Mouse (Mus musculus) cerebellum, postnatal 14 days (tissue): ENCODE results near the gene Cpd.

ENCODE experiments used
- DNase-seq, 2 experiments: peaks; one replicate each; pipeline ENCODE4 v3.0.0; 2021; ENCODE audit warnings: mixed read lengths in 2 of 2

Cpd gene

GRCm38 (mm10) chr11:76846878-76847222 is at the start of gene Cpd:
Gene Cpd, minus strand, starts transcription at chr11:76847018.
- DNase-seq: peak; percentile 96 to 97

GRCm38 (mm10) chr11:76896360-76896759 is 49.5 kb upstream of the Cpd start:
- no peak for DNase-seq

- DNase-seq: peak; percentile 82
Measured at GRCm38 (mm10) chr11:76894240-76894639, 47.4 kb upstream of the Cpd start.

- DNase-seq: no peak
Measured at GRCm38 (mm10) chr11:76893570-76893969, 46.8 kb upstream of the Cpd start.

- DNase-seq: no peak
Measured at GRCm38 (mm10) chr11:76892972-76893371, 46.2 kb upstream of the Cpd start.

- no peak for DNase-seq
Measured at GRCm38 (mm10) chr11:76891738-76892349, 45.0 kb upstream of the Cpd start.

- no peak for DNase-seq
Measured at GRCm38 (mm10) chr11:76891171-76891570, 44.4 kb upstream of the Cpd start.

- DNase-seq: no peak
Measured at GRCm38 (mm10) chr11:76889339-76890164, 42.7 kb upstream of the Cpd start.

- no peak for DNase-seq
Measured at GRCm38 (mm10) chr11:76884451-76884850, 37.6 kb upstream of the Cpd start.

- DNase-seq: no peak
Measured at GRCm38 (mm10) chr11:76879816-76880215, 33.0 kb upstream of the Cpd start.

- no peak for DNase-seq
Measured at GRCm38 (mm10) chr11:76874766-76875165, 27.9 kb upstream of the Cpd start.

GRCm38 (mm10) chr11:76873865-76874264 is 27.0 kb upstream of the Cpd start:
- no peak for DNase-seq

- DNase-seq: no peak
Measured at GRCm38 (mm10) chr11:76872556-76873234, 25.9 kb upstream of the Cpd start.

- peak; percentile 69 to 79 for DNase-seq
Measured at GRCm38 (mm10) chr11:76861185-76861584, 14.4 kb upstream of the Cpd start.

- DNase-seq: no peak
Measured at GRCm38 (mm10) chr11:76859261-76859660, 12.4 kb upstream of the Cpd start.

- DNase-seq: no peak
Measured at GRCm38 (mm10) chr11:76858781-76859180, 12.0 kb upstream of the Cpd start.

GRCm38 (mm10) chr11:76857111-76857510 is 10.3 kb upstream of the Cpd start:
- peak in 1 of 2 experiments; percentile 27 for DNase-seq

GRCm38 (mm10) chr11:76856601-76857000 is 9.8 kb upstream of the Cpd start:
- no peak for DNase-seq

- no peak for DNase-seq
Measured at GRCm38 (mm10) chr11:76854475-76855341, 7.9 kb upstream of the Cpd start.

- no peak for DNase-seq
Measured at GRCm38 (mm10) chr11:76851512-76851911, 4.7 kb upstream of the Cpd start.

- DNase-seq: peak; percentile 51 to 75
Measured at GRCm38 (mm10) chr11:76849596-76849995, 2.8 kb upstream of the Cpd start.

GRCm38 (mm10) chr11:76848081-76848480 is 1.3 kb upstream of the Cpd start:
- peak in 1 of 2 experiments; percentile 1 for DNase-seq

GRCm38 (mm10) chr11:76847354-76847753 is 536 bp upstream of the Cpd start:
- peak in 1 of 2 experiments; percentile 0 for DNase-seq
